Mouse (Mus musculus) liver, adult (tissue): ENCODE results near the gene Dnajb11.

ENCODE experiments used
- GATA4 ChIP-seq: IDR thresholded peaks from 2 replicates; pipeline ENCODE4 v1.6.1; 2014; ENCODE audit warnings: mild to moderate bottlenecking, low read length; ENCODE audit not compliant: insufficient replicate concordance

Gene Dnajb11

DNA sequence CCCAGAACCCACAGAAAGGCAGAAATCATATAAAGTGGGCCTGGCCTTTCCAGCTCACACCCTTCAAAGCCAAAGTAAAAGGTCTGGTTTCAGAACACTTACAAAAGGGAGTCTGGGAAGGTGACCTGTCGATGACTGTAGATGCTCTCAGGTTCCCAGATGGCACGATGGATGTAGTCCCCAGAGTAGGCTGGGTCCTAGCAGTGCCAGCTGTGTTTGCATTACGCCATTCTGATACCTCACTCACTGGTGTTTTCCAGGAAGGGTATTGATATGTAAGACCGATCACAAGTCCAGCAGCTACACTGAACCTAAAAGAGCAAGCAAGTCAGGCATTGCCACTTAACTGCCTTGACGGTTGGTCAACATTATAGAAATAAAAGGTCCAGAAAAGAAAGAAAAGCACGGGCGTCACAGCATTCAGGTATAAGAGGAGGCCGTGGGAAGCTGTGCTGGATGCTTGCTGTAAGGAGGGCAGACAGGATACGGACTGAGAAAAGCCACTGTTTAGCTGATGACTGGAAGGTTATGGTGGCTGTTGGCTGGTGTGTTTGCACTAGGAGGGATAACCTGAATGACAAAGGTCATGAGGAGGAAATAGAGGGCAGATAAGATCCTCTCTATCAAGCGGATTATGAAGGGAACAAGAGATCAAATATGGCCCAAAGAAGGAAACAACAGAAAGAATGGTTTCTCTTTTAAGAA is 42.4 kb downstream of the Dnajb11 start:
- TF ChIP-seq GATA4, result no peak; the same call in 1 of the 2 replicates

DNA sequence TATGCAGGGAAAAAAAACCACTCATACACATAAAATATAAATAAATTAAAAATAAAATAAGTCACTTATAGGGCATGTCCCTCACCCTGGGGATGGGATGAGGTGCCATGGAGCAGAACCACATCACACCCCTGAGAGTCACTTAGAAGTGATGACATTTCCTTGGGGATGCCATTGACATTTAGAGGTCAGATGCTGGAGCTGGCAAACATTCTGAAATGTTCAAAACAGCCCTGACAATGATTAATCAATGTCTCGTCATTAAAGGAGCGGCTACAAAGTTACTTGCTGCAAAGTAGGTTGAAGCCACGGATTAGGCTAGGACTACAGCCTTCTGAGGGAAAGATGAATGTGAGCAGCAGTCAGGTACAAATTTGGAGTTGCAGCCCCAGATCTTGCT is 43.7 kb downstream of the Dnajb11 start:
- no peak for TF ChIP-seq GATA4

DNA sequence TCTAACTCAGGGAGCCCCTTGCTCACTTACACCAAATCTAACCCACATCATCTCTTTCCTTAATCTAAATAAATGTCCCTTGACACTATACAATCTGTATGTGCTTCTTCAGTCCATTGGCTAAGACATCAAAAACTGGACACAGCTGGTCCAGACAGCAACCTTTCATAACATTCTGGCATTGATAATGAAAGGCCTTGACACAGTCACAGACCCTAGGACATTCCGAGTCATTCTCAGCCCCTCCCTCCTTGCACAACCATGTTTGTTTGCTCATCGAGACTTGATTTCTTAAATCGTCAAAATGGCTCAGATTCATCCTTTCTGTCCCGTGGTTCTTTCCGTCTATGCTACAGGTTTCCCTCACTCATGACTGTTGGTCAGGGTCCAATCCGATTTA is 51.6 kb downstream of the Dnajb11 start:
- no peak for TF ChIP-seq GATA4

DNA sequence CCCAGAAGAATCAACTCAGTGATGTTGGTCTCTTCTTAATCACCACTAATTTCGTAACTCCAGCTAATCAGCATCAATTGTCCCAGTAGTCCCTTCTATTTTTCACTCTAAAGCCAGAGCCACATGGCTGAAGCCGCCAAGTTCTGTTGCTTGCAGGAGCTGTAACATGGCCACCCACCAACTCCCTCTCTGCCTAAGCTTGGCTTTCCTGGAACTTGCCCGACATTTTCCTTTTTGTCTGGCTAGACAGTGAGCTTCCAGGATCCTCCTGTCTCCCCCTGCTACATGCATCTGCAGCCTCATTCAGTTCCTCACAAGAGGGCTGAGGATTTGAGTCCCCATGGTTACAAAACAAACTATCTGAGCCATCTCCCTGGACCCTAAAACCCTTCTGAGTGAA is 54.3 kb downstream of the Dnajb11 start:
- no peak for TF ChIP-seq GATA4

DNA sequence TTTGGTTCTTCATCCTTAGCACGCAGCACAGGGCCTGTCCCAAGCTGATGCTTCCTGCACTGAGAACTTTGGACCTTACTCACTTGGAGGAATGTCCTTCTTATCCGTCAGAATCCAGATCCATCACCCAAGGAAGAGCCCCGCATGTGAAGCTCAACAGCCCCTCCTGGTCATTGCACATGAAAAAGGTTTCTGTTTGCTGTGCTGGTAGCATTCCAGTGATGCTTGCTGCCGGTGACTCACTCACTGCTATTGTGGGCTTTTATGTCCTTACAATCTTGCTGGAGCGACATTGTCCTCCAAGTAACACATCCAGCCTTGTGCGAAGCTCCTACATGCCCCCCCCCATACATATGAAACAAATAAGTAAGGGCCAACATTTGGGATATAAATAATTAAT is 55.2 kb downstream of the Dnajb11 start:
- no peak for TF ChIP-seq GATA4

DNA sequence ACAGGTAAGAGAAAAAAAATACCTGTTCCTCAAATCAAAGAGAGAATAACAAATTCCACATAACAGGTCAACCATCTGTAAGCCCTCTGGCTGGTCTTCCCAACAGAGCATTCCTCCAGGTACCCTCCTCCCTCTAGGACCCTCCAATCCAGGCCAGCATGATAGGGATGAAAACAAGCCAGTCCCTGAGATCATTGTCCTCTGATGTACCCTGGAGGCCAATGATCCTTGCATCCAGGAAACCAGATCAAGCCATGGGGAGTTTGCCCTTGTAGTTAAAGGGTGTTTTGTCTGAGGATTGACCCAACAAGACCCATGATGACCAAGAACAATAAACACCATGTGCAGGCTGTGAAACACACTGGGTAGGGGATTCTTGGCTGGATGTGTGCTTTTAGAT is 56.6 kb downstream of the Dnajb11 start:
- TF ChIP-seq GATA4, result no peak

DNA sequence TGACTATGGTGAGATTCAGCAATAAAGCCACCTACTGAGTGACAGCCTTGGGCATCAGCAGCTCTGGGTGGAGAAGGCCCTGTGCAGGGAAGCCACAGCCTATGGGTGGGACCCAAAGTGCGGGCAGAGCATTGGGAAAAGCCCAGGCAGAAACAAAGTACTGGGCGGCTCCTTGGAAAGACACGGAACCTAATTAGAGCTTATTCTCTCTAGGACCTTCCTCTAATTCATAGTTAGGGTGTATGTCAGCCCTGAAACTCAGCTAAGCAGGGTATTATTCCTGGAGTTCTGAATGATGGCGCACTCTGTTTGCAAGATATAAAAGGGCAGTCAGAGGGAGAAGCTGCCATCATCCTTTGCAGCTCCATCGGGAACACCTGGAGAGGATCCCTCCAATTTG is 60.4 kb downstream of the Dnajb11 start, which contains the start of gene Fetub:
Fetub (plus strand) TSS at position 301 of the 400 bp plus-strand sequence.
- no peak for TF ChIP-seq GATA4

DNA sequence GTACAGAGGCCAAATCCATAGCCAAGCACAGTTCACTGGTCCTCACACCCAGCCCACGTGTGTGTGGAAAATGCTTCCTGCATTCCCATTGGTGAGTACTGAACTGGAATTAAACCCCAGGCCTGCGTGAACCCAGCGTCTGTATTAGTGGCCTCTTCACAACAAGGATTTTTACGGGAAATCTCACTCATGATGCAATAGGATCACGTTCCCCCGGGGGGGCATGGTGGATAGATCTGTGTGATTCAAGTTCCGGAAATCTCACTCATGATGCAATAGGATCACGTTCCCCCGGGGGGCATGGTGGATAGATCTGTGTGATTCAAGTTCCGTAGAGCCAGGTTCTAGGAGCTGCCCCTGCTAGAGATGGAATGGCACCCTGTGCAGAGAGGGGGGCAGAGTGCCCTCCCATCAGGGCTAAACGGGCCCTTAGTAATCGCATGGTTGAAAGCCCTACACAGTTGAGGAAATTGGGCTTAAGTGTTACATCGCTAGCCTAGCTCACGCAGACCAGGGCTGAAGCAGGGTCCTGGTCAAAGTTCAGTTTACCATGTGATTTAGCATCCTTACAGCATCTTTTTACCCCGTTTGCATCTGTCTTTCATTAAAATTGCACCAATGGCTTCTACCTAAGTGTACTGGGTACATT is 61.1 kb downstream of the Dnajb11 start:
- no peak for TF ChIP-seq GATA4

DNA sequence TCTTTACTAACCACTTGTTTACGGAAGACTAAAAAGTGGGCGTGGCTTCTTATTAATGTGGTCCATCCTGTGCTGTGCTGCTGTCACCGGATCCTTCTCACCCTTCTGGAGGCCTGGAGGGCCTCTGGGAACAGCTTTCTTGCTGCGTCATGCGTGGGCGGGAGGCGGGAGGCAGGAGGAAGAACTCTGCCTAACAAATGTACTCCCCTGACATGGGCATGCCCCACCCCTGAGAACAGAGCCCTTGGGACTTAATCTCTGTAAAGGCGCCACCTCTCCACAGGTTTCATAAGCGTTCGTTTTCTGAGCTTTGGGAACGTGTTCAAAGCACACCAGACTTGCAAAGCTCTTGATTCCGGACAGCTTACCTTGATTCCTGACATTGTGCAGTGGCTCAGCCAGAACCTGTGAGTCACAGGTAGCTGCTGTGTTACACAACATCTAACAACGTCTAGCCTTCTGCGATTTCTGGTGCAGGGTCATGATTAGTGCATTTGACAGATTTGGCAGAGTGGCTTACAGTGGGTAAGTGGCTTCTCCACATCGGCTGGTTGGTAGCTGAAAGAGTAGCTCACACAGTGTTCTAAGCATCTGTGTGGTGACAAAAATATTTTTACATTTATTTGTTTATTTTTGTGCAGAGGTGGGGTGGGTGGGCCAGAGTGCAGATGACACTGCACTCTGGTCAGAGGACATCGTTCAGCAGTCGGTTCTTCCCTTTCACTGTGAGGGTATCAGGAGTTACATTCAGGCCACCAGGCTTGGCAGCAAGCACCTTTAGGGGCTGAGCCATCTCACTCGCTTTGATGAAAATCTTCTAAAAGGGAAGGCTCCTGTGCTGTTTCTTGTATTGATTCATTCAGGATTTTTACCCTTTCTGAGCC is 62.6 kb downstream of the Dnajb11 start:
- TF ChIP-seq GATA4, result no peak; the same call in 1 of the 2 replicates

DNA sequence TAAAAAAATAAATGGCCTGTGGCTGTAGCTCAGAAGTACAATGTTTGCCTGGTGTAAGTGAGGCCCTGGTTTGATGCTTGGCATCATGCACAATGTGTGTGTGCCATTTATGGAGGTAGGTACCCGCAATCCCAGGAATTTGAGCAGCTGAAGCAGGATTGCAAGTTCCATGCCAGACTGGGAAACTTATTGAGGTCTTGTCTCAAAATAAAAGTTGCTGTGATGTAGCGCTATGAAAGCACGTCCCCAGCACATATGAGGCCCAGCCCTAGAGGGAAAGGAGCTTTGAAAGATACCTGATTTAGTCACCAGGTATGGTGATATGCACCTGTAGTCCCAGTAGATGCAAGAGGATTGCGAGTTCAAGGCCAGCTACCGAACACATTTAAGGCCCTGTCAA is 64.1 kb downstream of the Dnajb11 start:
- TF ChIP-seq GATA4, result no peak

DNA sequence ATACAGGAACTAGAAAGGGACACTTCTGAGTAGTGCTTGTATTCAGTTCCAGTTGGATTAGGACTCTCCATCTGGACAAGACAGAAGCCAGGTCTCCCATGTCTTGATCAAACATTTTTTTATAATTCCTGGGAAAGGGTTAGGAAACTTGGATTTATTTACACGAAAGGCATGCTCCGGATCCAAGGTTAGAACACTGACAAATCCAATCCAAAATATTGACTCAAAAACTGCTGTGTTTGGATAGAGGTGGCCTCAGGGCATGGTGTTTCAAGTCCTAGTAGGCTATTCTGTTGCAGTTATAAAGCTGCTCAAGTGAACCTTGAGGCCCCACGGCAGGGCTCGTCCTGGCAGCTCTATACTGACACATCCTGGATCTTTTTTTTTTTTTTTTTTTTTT is 64.8 kb downstream of the Dnajb11 start:
- no peak for TF ChIP-seq GATA4
